Mouse (Mus musculus) intestine, embryonic 16.5 days (tissue): ENCODE data around the gene Irf1. TPM values are rescaled to one million over a fixed set of nuclear protein-coding genes. Genes with fewer than 3 reads are reported as not detected.

Source experiments
- ATAC-seq: fragments of 200-750 bp; cut with Nextera tagmentation; 2 replicates; pipeline ENCODE4 v1.8.0; 2017; ENCODE audit warnings: moderate TSS enrichment, moderate library complexity
- H3K27ac ChIP-seq: fragments of 300-500 bp; sonication (generic); 2 replicates; pipeline ENCODE4 v1.5.1; 2014; ENCODE audit warnings: mild to moderate bottlenecking, low read length
- H3K27me3 ChIP-seq: fragments of 300-500 bp; sonication (generic); replicated peaks from 2 replicates; pipeline ENCODE4 v1.6.1; 2014; ENCODE audit warnings: low read length, control low read depth, mixed read lengths; ENCODE audit not compliant: control insufficient read depth, insufficient read depth
- H3K36me3 ChIP-seq: fragments of 300-500 bp; sonication (generic); 2 replicates; pipeline ENCODE4 v1.6.1; 2014; ENCODE audit warnings: low read length, control low read depth; ENCODE audit not compliant: control insufficient read depth, insufficient read depth
- H3K4me1 ChIP-seq: fragments of 300-500 bp; sonication (generic); 2 replicates; pipeline ENCODE4 v1.6.1; 2014; ENCODE audit warnings: low read length, control low read depth, mixed read lengths; ENCODE audit not compliant: control insufficient read depth, insufficient read depth
- H3K4me2 ChIP-seq: fragments of 300-500 bp; sonication (generic); 2 replicates; pipeline ENCODE4 v1.6.1; 2014; ENCODE audit warnings: low read depth, low read length, control low read depth
- H3K4me3 ChIP-seq: fragments of 300-500 bp; sonication (generic); 2 replicates; pipeline ENCODE4 v1.5.1; 2014; ENCODE audit warnings: mild to moderate bottlenecking, low read length
- H3K9ac ChIP-seq: fragments of 300-500 bp; sonication (generic); 2 replicates; pipeline ENCODE4 v1.6.1; 2014; ENCODE audit warnings: low read depth, low read length
- H3K9me3 ChIP-seq: fragments of 300-500 bp; sonication (generic); 2 replicates; pipeline ENCODE4 v1.6.1; 2016; ENCODE audit warnings: low read length, control low read depth; ENCODE audit not compliant: control insufficient read depth
- WGBS: fragments of 180-500 bp; shearing (Covaris S2); extraction: QIAGEN DNeasy Blood & Tissue Kit; methylation state at CpG from one replicate; pipeline ENCODE4 v1.1.7; 2014; 5-methylcytosine and 5-hydroxymethylcytosine counted together
- polyA plus RNA-seq: library from polyadenylated mRNA; unstranded; fragments of >200 nt; fragmentation: Nextera tagmentation; extraction: Ambion mirVana; gene quantifications from 2 replicates; pipeline ENCODE4 v1.2.1, GENCODE M21; 2015

Irf1 gene
- polyA plus RNA-seq, 1 experiment from 2014 or later: 52.9 TPM

- no peaks in the 10 kb centered on the region for H3K27me3 ChIP-seq
- no peaks in the 10 kb centered on the region for H3K9me3 ChIP-seq
- H3K36me3 ChIP-seq: no peaks in the 10 kb centered on the region
- ATAC-seq: 0 out of 2 replicates have a peak, but pooled peaks have one; percentile 13
- WGBS: 38% methylated on average over 5 of the region's 5 CpGs
- H3K4me3 ChIP-seq: no peak overlapping the region
- no peak overlapping the region for H3K27ac ChIP-seq
- no peak overlapping the region for H3K4me2 ChIP-seq
- H3K9ac ChIP-seq: no peak overlapping the region
- H3K4me1 ChIP-seq: peaks cover 17% of the 10 kb centered on the region; the same call in 1 of the 2 replicates
These were observed 40.3 kb downstream of the Irf1 start for GRCm38 (mm10) chr11:53810156-53810555.

- ATAC-seq: no peak
- 44% methylated on average over 2 of the region's 2 CpGs for WGBS
These were observed 40.9 kb downstream of the Irf1 start for GRCm38 (mm10) chr11:53810749-53811148.

GRCm38 (mm10) chr11:53811312-53811711 is 41.5 kb downstream of the Irf1 start:
- Histone ChIP-seq H3K4me2 (no peak overlapping the region), H3K4me3 (no peak overlapping the region), H3K4me1 (0 out of 2 replicates have a peak, but pooled peaks cover 10% of the 10 kb centered on the region), H3K9me3 (no peaks in the 10 kb centered on the region), H3K27ac (no peak overlapping the region), H3K27me3 (no peaks in the 10 kb centered on the region), H3K36me3 (no peaks in the 10 kb centered on the region), H3K9ac (no peak overlapping the region)
- no peak for ATAC-seq
- 81% methylated on average over 3 of the region's 3 CpGs for WGBS

More at GRCm38 (mm10) chr11:53810749-53811148, 40.9 kb downstream of the Irf1 start:
- Histone ChIP-seq H3K9me3 (no peaks in the 10 kb centered on the region), H3K27ac (no peak overlapping the region), H3K4me3 (no peak overlapping the region), H3K36me3 (no peaks in the 10 kb centered on the region), H3K4me2 (no peak overlapping the region), H3K4me1 (peaks cover 15% of the 10 kb centered on the region; the same call in 1 of the 2 replicates), H3K27me3 (no peaks in the 10 kb centered on the region), H3K9ac (no peak overlapping the region)

- H3K4me2 ChIP-seq: no peak overlapping the region
- ATAC-seq: no peak
- no peak overlapping the region for H3K27ac ChIP-seq
- 86% methylated on average over 16 of the region's 16 CpGs for whole genome bisulfite sequencing
- H3K27me3 ChIP-seq: no peaks in the 10 kb centered on the region
- H3K36me3 ChIP-seq: no peaks in the 10 kb centered on the region
- H3K9ac ChIP-seq: no peak overlapping the region
- H3K4me1 ChIP-seq: 0 out of 2 replicates have a peak, but pooled peaks cover 10% of the 10 kb centered on the region
- H3K9me3 ChIP-seq: no peaks in the 10 kb centered on the region
- H3K4me3 ChIP-seq: no peak overlapping the region
These were observed 43.4 kb downstream of the Irf1 start for GRCm38 (mm10) chr11:53813001-53813868.

GRCm38 (mm10) chr11:53814810-53815209 is 45.0 kb downstream of the Irf1 start:
- 48% methylated on average over 3 of the region's 3 CpGs for WGBS
- Histone ChIP-seq H3K4me3 (no peak overlapping the region), H3K4me1 (0 out of 2 replicates have a peak, but pooled peaks cover 5% of the 10 kb centered on the region), H3K4me2 (no peak overlapping the region), H3K9ac (no peak overlapping the region), H3K27me3 (no peaks in the 10 kb centered on the region), H3K9me3 (no peaks in the 10 kb centered on the region), H3K27ac (no peak overlapping the region), H3K36me3 (no peaks in the 10 kb centered on the region)
- ATAC-seq: no peak

- no peaks in the 10 kb centered on the region for H3K9me3 ChIP-seq
- no peaks in the 10 kb centered on the region for H3K36me3 ChIP-seq
- no peak overlapping the region for H3K4me2 ChIP-seq
- H3K27me3 ChIP-seq: no peaks in the 10 kb centered on the region
- 92% methylated on average over 5 of the region's 5 CpGs for WGBS
- no peak overlapping the region for H3K27ac ChIP-seq
- H3K4me1 ChIP-seq: peaks cover 4% of the 10 kb centered on the region; the same call in 1 of the 2 replicates
- no peak overlapping the region for H3K9ac ChIP-seq
- ATAC-seq: no peak
- H3K4me3 ChIP-seq: no peak overlapping the region
These were observed 47.1 kb downstream of the Irf1 start for GRCm38 (mm10) chr11:53816841-53817375.

- H3K4me1 ChIP-seq: peaks cover 11% of the 10 kb centered on the region; the same call in 1 of the 2 replicates
- no peak overlapping the region for H3K27ac ChIP-seq
- WGBS: 58% methylated on average over 6 of the region's 6 CpGs
- H3K27me3 ChIP-seq: no peaks in the 10 kb centered on the region
- no peaks in the 10 kb centered on the region for H3K36me3 ChIP-seq
- no peak overlapping the region for H3K9ac ChIP-seq
- H3K4me3 ChIP-seq: no peak overlapping the region
- no peak overlapping the region for H3K4me2 ChIP-seq
- no peak for ATAC-seq
- no peaks in the 10 kb centered on the region for H3K9me3 ChIP-seq
These were observed 49.0 kb downstream of the Irf1 start for GRCm38 (mm10) chr11:53818794-53819193.

GRCm38 (mm10) chr11:53819511-53819910 is 49.7 kb downstream of the Irf1 start:
- H3K9ac ChIP-seq: no peak overlapping the region
- peak; percentile 31; the same call in 1 of the 2 replicates for ATAC-seq
- H3K36me3 ChIP-seq: no peaks in the 10 kb centered on the region
- no peak overlapping the region for H3K4me3 ChIP-seq
- H3K4me2 ChIP-seq: no peak overlapping the region
- H3K27me3 ChIP-seq: no peaks in the 10 kb centered on the region
- 91% methylated on average over 6 of the region's 6 CpGs for WGBS
- H3K9me3 ChIP-seq: no peaks in the 10 kb centered on the region
- H3K4me1 ChIP-seq: peaks cover 11% of the 10 kb centered on the region; the same call in 1 of the 2 replicates
- H3K27ac ChIP-seq: no peak overlapping the region

- Histone ChIP-seq H3K27ac (no peak overlapping the region), H3K36me3 (no peaks in the 10 kb centered on the region), H3K4me1 (peaks cover 11% of the 10 kb centered on the region; the same call in 1 of the 2 replicates), H3K9ac (no peak overlapping the region), H3K4me3 (no peak overlapping the region), H3K4me2 (no peak overlapping the region), H3K9me3 (no peaks in the 10 kb centered on the region), H3K27me3 (no peaks in the 10 kb centered on the region)
- ATAC-seq: no peak
- WGBS: 80% methylated on average over 13 of the region's 13 CpGs
These were observed 50.8 kb downstream of the Irf1 start for GRCm38 (mm10) chr11:53820516-53821170.
